Comparison of ENCODE assay signal across 10 mouse cellular contexts in genomic region chr2:178712391-178712892, GRCm38 (mm10).
"Had no signal": no experiment of that assay in that cellular context is flagged by ENCODE, and none has a peak within 500 bp of the region (broad histone marks: within the 10 kb centered on the region; RNA-seq: fewer than 3 reads in every experiment).

No protein-coding gene starts in this region.

- H3K4me2 ChIP-seq: neural tube, embryonic 12.5 days had no signal

- H3K36me3 ChIP-seq: limb, embryonic 10.5 days; neural tube, embryonic 12.5 days had no signal

- H3K27me3 ChIP-seq: neural tube, embryonic 12.5 days had no signal

- H3K4me1 ChIP-seq: neural tube, embryonic 12.5 days had no signal

- H3K9me3 ChIP-seq: limb, embryonic 10.5 days; neural tube, embryonic 12.5 days had no signal

- H3K9ac ChIP-seq: liver, embryonic 14.5 days; neural tube, embryonic 12.5 days had no signal

- ATAC-seq: intestine, embryonic 16.5 days; lung, postnatal 0 days had no signal

- H3K27ac ChIP-seq: left cerebral cortex, adult 2 months; limb, embryonic 10.5 days; liver, embryonic 14.5 days; neural tube, embryonic 12.5 days had no signal

- DNase-seq: lung, adult 2 months; midbrain, embryonic 14.5 days; right cerebral cortex, postnatal 25 days; thymus, postnatal 36 days had no signal

- H3K4me3 ChIP-seq: left cerebral cortex, adult 2 months; limb, embryonic 10.5 days; neural tube, embryonic 12.5 days had no signal
